Mouse (Mus musculus) neural tube, embryonic 13.5 days (tissue): ENCODE results near the gene Hspb3. TPM values are rescaled to one million over a fixed set of nuclear protein-coding genes. Genes with fewer than 3 reads are reported as not detected.
A peak's percentile ranks its signal among the peaks of the same experiment; 100 is the strongest.

ENCODE experiments used
- ATAC-seq: fragments of 200-750 bp; cut with Nextera tagmentation; 2 replicates; pipeline ENCODE4 v1.8.0; 2017; ENCODE audit warnings: low read depth, mild to moderate bottlenecking, moderate TSS enrichment, moderate library complexity
- H3K27ac ChIP-seq: fragments of 300-500 bp; sonication (generic); replicated peaks from 2 replicates; pipeline ENCODE4 v1.5.1; 2015; ENCODE audit warnings: moderate library complexity, mild to moderate bottlenecking, inconsistent platforms
- H3K27me3 ChIP-seq: fragments of 300-500 bp; sonication (generic); 2 replicates; pipeline ENCODE4 v1.6.1; 2015; ENCODE audit warnings: mild to moderate bottlenecking, inconsistent platforms
- H3K36me3 ChIP-seq: fragments of 300-500 bp; sonication (generic); 2 replicates; pipeline ENCODE4 v1.6.1; 2015; ENCODE audit warnings: mild to moderate bottlenecking, inconsistent platforms
- H3K4me1 ChIP-seq: fragments of 300-500 bp; sonication (generic); replicated peaks from 2 replicates; pipeline ENCODE4 v1.6.1; 2015; ENCODE audit warnings: inconsistent platforms
- H3K4me2 ChIP-seq: fragments of 300-500 bp; sonication (generic); 2 replicates; pipeline ENCODE4 v1.6.1; 2015; ENCODE audit warnings: inconsistent platforms, mild to moderate bottlenecking, moderate library complexity
- H3K4me3 ChIP-seq: fragments of 300-500 bp; sonication (generic); 2 replicates; pipeline ENCODE4 v1.5.1; 2015; ENCODE audit warnings: mild to moderate bottlenecking, inconsistent platforms
- H3K9ac ChIP-seq: fragments of 300-500 bp; sonication (generic); 2 replicates; pipeline ENCODE4 v1.6.1; 2015; ENCODE audit warnings: moderate library complexity, mild to moderate bottlenecking, inconsistent platforms
- H3K9me3 ChIP-seq: fragments of 300-500 bp; sonication (generic); 2 replicates; pipeline ENCODE4 v1.6.1; 2016; ENCODE audit warnings: inconsistent platforms
- WGBS: fragments of 180-500 bp; shearing (Covaris S2); methylation state at CpG from one replicate; pipeline ENCODE4 v1.1.7; 2015; 5-methylcytosine and 5-hydroxymethylcytosine counted together
- polyA plus RNA-seq: library from polyadenylated mRNA; unstranded; fragments of >200 nt; fragmentation: Nextera tagmentation; extraction: Ambion mirVana; gene quantifications from 2 replicates; pipeline ENCODE4 v1.2.1, GENCODE M21; 2015

The Hspb3 gene
- polyA plus RNA-seq, 1 experiment from 2014 or later: 1.0 TPM

DNA sequence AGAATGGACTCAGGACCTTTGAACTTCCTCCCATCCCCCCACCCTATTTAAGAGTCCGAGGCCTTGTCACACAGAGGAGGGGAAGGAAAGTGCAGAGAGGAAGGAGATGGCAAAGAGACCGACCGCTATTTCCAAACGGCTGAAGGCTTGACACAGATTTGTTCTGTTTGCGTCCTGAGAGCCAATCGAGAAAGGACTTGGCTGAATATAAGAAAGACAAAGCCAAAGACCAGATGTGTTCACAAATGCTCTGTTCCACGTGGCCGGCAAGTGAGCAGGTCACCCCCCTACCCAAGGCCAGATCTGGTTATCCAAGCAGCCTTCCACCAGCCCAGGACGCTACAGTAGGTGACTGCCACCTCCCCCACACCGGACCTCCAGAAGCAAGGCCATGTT lies 47.9 kb downstream of the Hspb3 start:
- H3K36me3 ChIP-seq: no peaks in the 10 kb centered on the region
- WGBS: 4% methylated on average over 10 of the region's 10 CpGs
- H3K27me3 ChIP-seq: peaks cover 5% of the 10 kb centered on the region; the same call in 1 of the 2 replicates
- peaks cover 71% of the 10 kb centered on the region for H3K4me1 ChIP-seq
- ATAC-seq: no peak
- H3K4me3 ChIP-seq: peak overlapping the region; percentile 88
- H3K27ac ChIP-seq: peak overlapping the region; percentile 62
- peak overlapping the region; percentile 85 for H3K4me2 ChIP-seq
- no peaks in the 10 kb centered on the region for H3K9me3 ChIP-seq
- peak overlapping the region; percentile 94 for H3K9ac ChIP-seq

DNA sequence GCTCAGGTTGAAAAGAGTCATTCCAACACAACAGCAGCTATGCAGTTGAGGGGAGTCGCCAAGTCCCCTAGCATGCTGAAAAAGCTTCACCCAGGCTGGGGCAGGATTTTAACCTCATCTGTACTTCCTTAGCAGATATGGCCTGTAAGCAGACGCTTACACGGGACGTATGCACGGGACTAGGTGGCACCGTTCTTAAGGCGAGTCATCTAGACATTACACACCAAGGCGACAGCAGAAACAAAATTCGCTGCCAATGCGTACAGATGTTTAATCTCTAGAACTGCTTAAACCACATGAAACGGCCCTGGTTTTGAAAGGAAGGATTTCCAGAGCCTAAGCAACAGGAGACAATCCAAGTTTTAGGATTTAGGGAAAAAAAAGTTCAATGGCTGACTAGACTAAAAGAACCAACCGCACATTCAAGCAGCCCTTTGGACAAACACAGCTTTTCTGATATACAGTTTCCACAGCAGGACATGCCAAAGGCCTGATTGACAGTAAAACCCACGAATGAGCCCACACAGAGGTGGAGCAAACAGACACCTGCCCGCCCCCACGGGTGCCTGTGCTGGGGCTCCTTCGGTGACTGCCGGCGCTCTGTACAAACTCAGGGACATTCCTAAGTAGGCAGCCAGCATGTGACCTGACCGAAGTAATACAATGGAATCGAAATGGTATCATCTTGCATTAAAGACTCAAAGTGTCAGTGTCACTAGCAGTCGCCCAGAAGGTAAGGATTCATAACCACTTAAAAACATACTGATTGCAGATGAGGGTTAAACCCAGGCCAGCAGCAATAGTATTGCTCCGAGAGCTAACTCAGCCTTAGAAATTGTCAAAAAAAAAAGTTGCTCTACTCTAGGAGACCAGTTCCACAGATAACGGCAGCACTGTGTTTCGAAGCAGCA lies 48.6 kb downstream of the Hspb3 start:
- Histone ChIP-seq H3K9ac (peak overlapping the region; percentile 94), H3K4me3 (peak overlapping the region; percentile 88), H3K9me3 (no peaks in the 10 kb centered on the region), H3K27me3 (peaks cover 5% of the 10 kb centered on the region; the same call in 1 of the 2 replicates), H3K4me1 (peaks cover 78% of the 10 kb centered on the region), H3K27ac (peak overlapping the region; percentile 62), H3K4me2 (peak overlapping the region; percentile 85), H3K36me3 (no peaks in the 10 kb centered on the region)
- no peak for ATAC-seq
- 28% methylated on average over 24 of the region's 24 CpGs for WGBS

- Histone ChIP-seq H3K4me3 (peak overlapping the region; percentile 88), H3K27me3 (no peaks in the 10 kb centered on the region), H3K4me2 (peak overlapping the region; percentile 85), H3K9ac (peak overlapping the region; percentile 94), H3K9me3 (no peaks in the 10 kb centered on the region), H3K27ac (peak overlapping the region; percentile 57), H3K36me3 (no peaks in the 10 kb centered on the region), H3K4me1 (peaks cover 86% of the 10 kb centered on the region)
- 28% methylated on average over 10 of the region's 10 CpGs for WGBS
- no peak for ATAC-seq
These were observed 49.6 kb downstream of the Hspb3 start for GRCm38 (mm10) chr13:113613882-113614281.

GRCm38 (mm10) chr13:113613341-113613740 lies 50.1 kb downstream of the Hspb3 start:
- H3K4me3 ChIP-seq: peak overlapping the region; percentile 88
- peaks cover 90% of the 10 kb centered on the region for H3K4me1 ChIP-seq
- H3K27ac ChIP-seq: peak overlapping the region; percentile 57
- no peaks in the 10 kb centered on the region for H3K36me3 ChIP-seq
- H3K4me2 ChIP-seq: peak overlapping the region; percentile 85
- H3K9ac ChIP-seq: peak overlapping the region; percentile 94
- no peak for ATAC-seq
- no peaks in the 10 kb centered on the region for H3K9me3 ChIP-seq
- WGBS: 17% methylated on average over 12 of the region's 12 CpGs
- H3K27me3 ChIP-seq: no peaks in the 10 kb centered on the region

Other genes with a start within 250 kb of the Hspb3 start
- 19.2 and 19.4 TPM in 2 replicates for gene Snx18, start 45.1 kb downstream of the Hspb3 start, polyA plus RNA-seq
- gene Arl15, start 130.8 kb upstream of the Hspb3 start, polyA plus RNA-seq: 14.8 and 16.9 TPM in 2 replicates